Mouse (Mus musculus) ES-Bruce4 (cell line): ENCODE results near the gene Rnps1. TPM values are rescaled to one million over a fixed set of nuclear protein-coding genes. Genes with fewer than 3 reads are reported as not detected.
A peak's percentile ranks its signal among the peaks of the same experiment; 100 is the strongest.

Source experiments
- H3K27ac ChIP-seq: 2 replicates; pipeline ENCODE4 v1.5.1; 2012; ENCODE audit warnings: low read length, inconsistent platforms; ENCODE audit not compliant: insufficient read depth
- H3K27me3 ChIP-seq: 2 replicates; pipeline ENCODE4 v1.6.1; 2012; ENCODE audit warnings: mild to moderate bottlenecking, low read length, inconsistent platforms; ENCODE audit not compliant: control insufficient read depth, poor library complexity, insufficient read depth, severe bottlenecking
- H3K36me3 ChIP-seq: 2 replicates; pipeline ENCODE4 v1.6.1; 2012; ENCODE audit warnings: inconsistent platforms, mild to moderate bottlenecking, low read length, moderate library complexity; ENCODE audit not compliant: control insufficient read depth, poor library complexity, insufficient read depth, severe bottlenecking
- H3K4me1 ChIP-seq: one replicate; pipeline ENCODE4 v1.8.1; 2011; ENCODE audit warnings: low read length; ENCODE audit not compliant: control insufficient read depth, insufficient read depth
- H3K4me3 ChIP-seq: 2 replicates; pipeline ENCODE4 v1.5.1; 2011; ENCODE audit warnings: low read depth, mild to moderate bottlenecking, low read length
- H3K9ac ChIP-seq: 2 replicates; pipeline ENCODE4 v1.6.1; 2012; ENCODE audit warnings: low read depth, mild to moderate bottlenecking, inconsistent platforms; ENCODE audit not compliant: poor library complexity, severe bottlenecking
- H3K9me3 ChIP-seq: replicated peaks from 2 replicates; pipeline ENCODE4 v1.6.1; 2012; ENCODE audit warnings: mild to moderate bottlenecking, low read length, inconsistent platforms; ENCODE audit not compliant: control insufficient read depth, poor library complexity, insufficient read depth, severe bottlenecking
- CTCF ChIP-seq: IDR thresholded peaks from one replicate; pipeline ENCODE4 v1.8.1; 2011; ENCODE audit warnings: low read depth, low read length
- EP300 ChIP-seq: IDR thresholded peaks from 2 replicates; pipeline ENCODE4 v1.6.1; 2011; ENCODE audit warnings: low read depth, low read length; ENCODE audit not compliant: insufficient read depth
- POLR2A ChIP-seq: IDR thresholded peaks from one replicate; pipeline ENCODE4 v1.8.1; 2011; ENCODE audit warnings: low read length; ENCODE audit not compliant: insufficient read depth
- polyA plus RNA-seq: library from polyadenylated mRNA; stranded (reverse); fragments of >200 nt; gene quantifications from 2 replicates; pipeline ENCODE4 v1.2.4, GENCODE M21; 2011; ENCODE audit warnings: low read depth; ENCODE audit not compliant: missing spikeins, insufficient read depth, insufficient read length

The Rnps1 gene
- polyA plus RNA-seq, 1 experiment: 334 TPM

DNA sequence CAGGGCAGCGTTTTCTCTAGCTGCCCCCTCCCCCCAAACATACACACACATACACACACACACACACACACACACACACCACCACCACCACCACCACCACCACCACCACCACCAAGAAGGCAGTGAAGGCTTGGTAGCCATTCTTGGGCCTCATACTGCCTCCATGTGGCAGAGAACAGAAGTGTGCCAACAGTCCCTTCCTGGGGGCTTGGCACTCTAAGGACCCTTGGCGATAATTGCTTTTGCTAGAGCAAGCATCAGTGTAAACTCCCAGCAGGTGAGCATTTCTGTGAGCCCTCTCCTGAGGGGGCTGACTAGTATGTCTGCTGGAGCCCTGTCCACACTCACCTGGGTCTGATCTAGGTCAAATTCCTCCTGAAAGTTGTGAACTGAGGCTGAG lies 26.8 kb downstream of the Rnps1 start:
- no peaks in the 10 kb centered on the region for H3K27me3 ChIP-seq
- peaks cover 2% of the 10 kb centered on the region for H3K4me1 ChIP-seq
- no peak overlapping the region for H3K4me3 ChIP-seq
- no peak overlapping the region for H3K9ac ChIP-seq
- no peak for TF ChIP-seq EP300
- TF ChIP-seq CTCF: peak; percentile 65
- no peak for TF ChIP-seq POLR2A
- peaks cover 13% of the 10 kb centered on the region; the same call in 1 of the 2 replicates for H3K36me3 ChIP-seq
- H3K9me3 ChIP-seq: no peaks in the 10 kb centered on the region
- H3K27ac ChIP-seq: no peak overlapping the region

GRCm38 (mm10) chr17:24442107-24442506 lies 27.7 kb downstream of the Rnps1 start:
- Histone ChIP-seq H3K9me3 (no peaks in the 10 kb centered on the region), H3K36me3 (peaks cover 9% of the 10 kb centered on the region; the same call in 1 of the 2 replicates), H3K4me1 (peaks cover 2% of the 10 kb centered on the region), H3K27me3 (no peaks in the 10 kb centered on the region), H3K9ac (no peak overlapping the region), H3K4me3 (no peak overlapping the region), H3K27ac (no peak overlapping the region)
- TF ChIP-seq POLR2A (no peak), CTCF (no peak), EP300 (no peak)

DNA sequence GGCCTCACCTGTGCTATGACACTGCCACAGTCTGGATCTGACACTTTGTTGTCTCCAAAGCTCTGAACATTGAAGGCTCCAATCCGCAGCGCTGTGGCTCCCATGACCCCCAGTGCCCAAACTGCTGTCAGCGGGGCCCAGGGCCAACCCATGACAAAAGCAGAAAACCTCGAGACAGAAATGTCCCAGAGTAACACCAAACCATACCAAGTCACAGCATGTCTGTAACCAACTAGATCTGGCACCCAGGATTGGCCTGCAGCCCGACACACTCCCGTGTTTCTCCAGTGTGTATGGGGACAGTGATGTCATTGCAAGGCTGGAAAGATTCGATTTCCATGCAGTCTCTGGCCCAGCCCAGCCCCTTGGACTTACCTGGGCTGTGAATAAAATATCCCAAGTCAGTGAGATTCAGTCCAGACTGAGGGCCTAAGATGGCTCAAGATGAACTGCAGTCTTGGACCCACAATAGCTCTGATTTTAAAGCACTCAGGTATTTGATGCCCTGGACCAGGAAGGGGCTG lies 28.3 kb downstream of the Rnps1 start, which contains the start of gene Dnase1l2:
Gene Dnase1l2, minus strand, starts transcription at position 474 of the 524 bp plus-strand sequence.
- Histone ChIP-seq H3K9ac (no peak within 1 kb of the TSS), H3K27ac (no peak within 1 kb of the TSS), H3K4me3 (no peak within 1 kb of the TSS), H3K36me3 (peaks cover 6% of the 10 kb centered on the region; the same call in 1 of the 2 replicates), H3K27me3 (no peaks in the 10 kb centered on the region), H3K9me3 (no peaks in the 10 kb centered on the region), H3K4me1 (peaks cover 2% of the 10 kb centered on the region)
- TF ChIP-seq CTCF (no peak), EP300 (no peak), POLR2A (no peak)

DNA sequence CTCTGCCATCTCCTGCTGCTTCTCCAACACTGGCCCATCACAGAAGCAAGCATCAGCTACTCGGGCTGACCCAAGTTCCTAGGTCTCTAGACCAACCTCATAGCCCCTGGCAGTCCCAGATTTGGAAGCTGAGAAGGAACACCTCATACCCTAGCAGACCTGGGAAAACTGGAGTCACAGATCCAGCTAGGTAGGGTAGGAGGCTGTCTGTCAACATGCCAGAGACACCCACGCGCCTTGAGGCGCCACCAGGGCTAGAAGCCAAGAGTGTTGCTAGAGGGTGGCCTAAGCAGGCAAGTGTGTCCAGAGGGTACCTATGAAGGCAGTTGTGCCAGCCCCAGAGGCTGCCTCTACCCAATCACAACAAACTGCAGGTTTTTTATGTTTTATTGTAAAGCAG lies 29.0 kb downstream of the Rnps1 start:
- TF ChIP-seq POLR2A: no peak
- no peak for TF ChIP-seq CTCF
- TF ChIP-seq EP300: no peak
- Histone ChIP-seq H3K36me3 (peaks cover 5% of the 10 kb centered on the region; the same call in 1 of the 2 replicates), H3K9me3 (no peaks in the 10 kb centered on the region), H3K27ac (no peak overlapping the region), H3K27me3 (no peaks in the 10 kb centered on the region), H3K4me1 (peaks cover 2% of the 10 kb centered on the region), H3K4me3 (no peak overlapping the region), H3K9ac (no peak overlapping the region)

GRCm38 (mm10) chr17:24446590-24446989 lies 32.2 kb downstream of the Rnps1 start:
- peaks cover 5% of the 10 kb centered on the region for H3K36me3 ChIP-seq
- TF ChIP-seq POLR2A (no peak), EP300 (no peak), CTCF (no peak)

GRCm38 (mm10) chr17:24449507-24449906 lies 35.1 kb downstream of the Rnps1 start:
- Histone ChIP-seq H3K9me3 (no peaks in the 10 kb centered on the region), H3K27me3 (no peaks in the 10 kb centered on the region), H3K36me3 (peaks cover under 1% of the 10 kb centered on the region), H3K4me3 (no peak overlapping the region), H3K9ac (no peak overlapping the region), H3K4me1 (no peaks in the 10 kb centered on the region), H3K27ac (no peak overlapping the region)
- no peak for TF ChIP-seq POLR2A
- no peak for TF ChIP-seq EP300
- no peak for TF ChIP-seq CTCF

More at GRCm38 (mm10) chr17:24446590-24446989, 32.2 kb downstream of the Rnps1 start:
- Histone ChIP-seq H3K9ac (no peak overlapping the region), H3K4me1 (peaks cover 2% of the 10 kb centered on the region), H3K9me3 (no peaks in the 10 kb centered on the region), H3K4me3 (no peak overlapping the region), H3K27ac (no peak overlapping the region), H3K27me3 (no peaks in the 10 kb centered on the region)
